Mouse (Mus musculus): Measurements from ENCODE around the gene Ppbp. TPM values are rescaled to one million over a fixed set of nuclear protein-coding genes. Genes with fewer than 3 reads are reported as not detected.
"Not testable (repeated sequence)": the region's sequence is repeated elsewhere in the genome, so short reads cannot be mapped to it uniquely, and the experiment has no call there.

Gene Ppbp
- polyA plus RNA-seq, 1 experiment from 2014 or later: 6.1 TPM

GRCm38 (mm10) chr5:90789306-90790073 is 21.2 kb downstream of the Ppbp start:
- H3K27me3 ChIP-seq (replicated peaks): peaks cover 12% of the 10 kb centered on the region; the same call in 1 of the 2 replicates
- no peak overlapping the region for H3K4me3 ChIP-seq
- peaks cover 2% of the 10 kb centered on the region; the same call in 1 of the 2 replicates for H3K4me1 ChIP-seq
- no peak overlapping the region for H3K4me2 ChIP-seq
- H3K27ac ChIP-seq (replicated peaks): no peak overlapping the region
- no peak overlapping the region for H3K9ac ChIP-seq
- no peaks in the 10 kb centered on the region for H3K9me3 ChIP-seq
- 64% methylated on average over 11 of the region's 11 CpGs for WGBS
- H3K36me3 ChIP-seq: no peaks in the 10 kb centered on the region
- no peak for ATAC-seq (ENCODE audit: extremely low read depth, insufficient number of reproducible peaks, low FRiP score, low TSS enrichment)

GRCm38 (mm10) chr5:90790074-90790502 is 21.8 kb downstream of the Ppbp start:
- Histone ChIP-seq H3K4me1 (peaks cover 2% of the 10 kb centered on the region; the same call in 1 of the 2 replicates), H3K9me3 (no peaks in the 10 kb centered on the region), H3K36me3 (no peaks in the 10 kb centered on the region), H3K27ac (replicated peaks) (no peak overlapping the region), H3K4me3 (no peak overlapping the region), H3K9ac (no peak overlapping the region), H3K4me2 (no peak overlapping the region), H3K27me3 (replicated peaks) (peaks cover 6% of the 10 kb centered on the region; the same call in 1 of the 2 replicates)
- ATAC-seq (ENCODE audit: extremely low read depth, insufficient number of reproducible peaks, low FRiP score, low TSS enrichment): no peak
- 60% methylated on average over 8 of the region's 8 CpGs for WGBS

GRCm38 (mm10) chr5:90794195-90794625 is 25.9 kb downstream of the Ppbp start, which contains the start of gene Cxcl15:
TSS of gene Cxcl15 (plus strand) at chr5:90794534.
- Histone ChIP-seq H3K4me2 (no peak within 1 kb of the TSS), H3K4me1 (no peaks in the 10 kb centered on the region), H3K9me3 (no peaks in the 10 kb centered on the region), H3K27ac (replicated peaks) (no peak within 1 kb of the TSS), H3K27me3 (replicated peaks) (no peaks in the 10 kb centered on the region), H3K9ac (no peak within 1 kb of the TSS), H3K36me3 (no peaks in the 10 kb centered on the region), H3K4me3 (no peak within 1 kb of the TSS)
- WGBS: 62% methylated on average over 5 of the region's 5 CpGs
- no peak for ATAC-seq (ENCODE audit: extremely low read depth, insufficient number of reproducible peaks, low FRiP score, low TSS enrichment)

GRCm38 (mm10) chr5:90795392-90795791 is 27.1 kb downstream of the Ppbp start:
- not testable (repeated sequence) for H3K27me3 ChIP-seq (replicated peaks); ATAC-seq (ENCODE audit: extremely low read depth, insufficient number of reproducible peaks, low FRiP score, low TSS enrichment); H3K4me3 ChIP-seq; H3K4me2 ChIP-seq; H3K9ac ChIP-seq; H3K4me1 ChIP-seq; H3K9me3 ChIP-seq; H3K36me3 ChIP-seq; H3K27ac ChIP-seq (replicated peaks)
- WGBS: 72% methylated on average over 2 of the region's 2 CpGs

GRCm38 (mm10) chr5:90804574-90804973 is 36.3 kb downstream of the Ppbp start:
- Histone ChIP-seq H3K4me3 (no peak overlapping the region), H3K4me1 (no peaks in the 10 kb centered on the region), H3K4me2 (no peak overlapping the region), H3K27me3 (replicated peaks) (no peaks in the 10 kb centered on the region), H3K9ac (no peak overlapping the region), H3K9me3 (no peaks in the 10 kb centered on the region), H3K27ac (replicated peaks) (no peak overlapping the region), H3K36me3 (no peaks in the 10 kb centered on the region)
- no peak for ATAC-seq (ENCODE audit: extremely low read depth, insufficient number of reproducible peaks, low FRiP score, low TSS enrichment)

GRCm38 (mm10) chr5:90806050-90806449 is 37.7 kb downstream of the Ppbp start:
- Histone ChIP-seq H3K27ac (replicated peaks) (no peak overlapping the region), H3K4me3 (no peak overlapping the region), H3K4me1 (no peaks in the 10 kb centered on the region), H3K27me3 (replicated peaks) (no peaks in the 10 kb centered on the region), H3K4me2 (no peak overlapping the region), H3K9ac (no peak overlapping the region), H3K36me3 (no peaks in the 10 kb centered on the region), H3K9me3 (no peaks in the 10 kb centered on the region)
- ATAC-seq (ENCODE audit: extremely low read depth, insufficient number of reproducible peaks, low FRiP score, low TSS enrichment): no peak

- ATAC-seq (ENCODE audit: extremely low read depth, insufficient number of reproducible peaks, low FRiP score, low TSS enrichment): no peak
- WGBS: 64% methylated on average over 3 of the region's 3 CpGs
- no peak overlapping the region for H3K27ac ChIP-seq (replicated peaks)
Measured at GRCm38 (mm10) chr5:90807176-90807950, 39.0 kb downstream of the Ppbp start.

More at GRCm38 (mm10) chr5:90807176-90807950, 39.0 kb downstream of the Ppbp start:
- no peaks in the 10 kb centered on the region for H3K9me3 ChIP-seq
- no peak overlapping the region for H3K4me3 ChIP-seq
- no peak overlapping the region for H3K9ac ChIP-seq
- no peaks in the 10 kb centered on the region for H3K36me3 ChIP-seq
- H3K27me3 ChIP-seq (replicated peaks): no peaks in the 10 kb centered on the region
- H3K4me1 ChIP-seq: no peaks in the 10 kb centered on the region
- no peak overlapping the region for H3K4me2 ChIP-seq

Small RNA genes within 50 kb of the gene (microRNA-seq; reads per million reads assigned to microRNA genes)
- not detected for gene Gm24322

Other genes with a start within 250 kb of the Ppbp start
- gene Afm, start 249.6 kb upstream of the Ppbp start, polyA plus RNA-seq (2015; fragmentation: Nextera tagmentation; extraction: Ambion mirVana): 0.13 and 0.46 TPM in 2 replicates
- not detected in 2 replicates for gene 5830473C10Rik, start 207.4 kb upstream of the Ppbp start, polyA plus RNA-seq (2015; fragmentation: Nextera tagmentation; extraction: Ambion mirVana)
- gene Rassf6, start 127.9 kb upstream of the Ppbp start, polyA plus RNA-seq (2015; fragmentation: Nextera tagmentation; extraction: Ambion mirVana): 0.43 and 0.71 TPM in 2 replicates
- gene Cxcl5, start 9.2 kb upstream of the Ppbp start, polyA plus RNA-seq (2015; fragmentation: Nextera tagmentation; extraction: Ambion mirVana): 0.17 TPM in 1 of 2 replicates, not detected in the other
- gene Pf4, start 3.9 kb downstream of the Ppbp start, polyA plus RNA-seq (2015; fragmentation: Nextera tagmentation; extraction: Ambion mirVana): 57.8 and 63.4 TPM in 2 replicates
- not detected in 2 replicates for gene Cxcl3, start 17.6 kb downstream of the Ppbp start, polyA plus RNA-seq (2015; fragmentation: Nextera tagmentation; extraction: Ambion mirVana)
- gene Cxcl15, start 26.0 kb downstream of the Ppbp start, polyA plus RNA-seq (2015; fragmentation: Nextera tagmentation; extraction: Ambion mirVana): 0.52 and 0.56 TPM in 2 replicates
- gene Cxcl1, start 122.7 kb downstream of the Ppbp start, polyA plus RNA-seq (2015; fragmentation: Nextera tagmentation; extraction: Ambion mirVana): 0.45 and 0.69 TPM in 2 replicates
- gene Cxcl2, start 135.4 kb downstream of the Ppbp start, polyA plus RNA-seq (2015; fragmentation: Nextera tagmentation; extraction: Ambion mirVana): not detected in 2 replicates
- gene Mthfd2l, start 162.6 kb downstream of the Ppbp start, polyA plus RNA-seq (2015; fragmentation: Nextera tagmentation; extraction: Ambion mirVana): 28.1 and 31.3 TPM in 2 replicates

All from heart, embryonic 13.5 days (tissue).